Mouse (Mus musculus) kidney, embryonic 16.5 days (tissue): ENCODE measurements around the gene Dennd1a. TPM values are rescaled to one million over a fixed set of nuclear protein-coding genes. Genes with fewer than 3 reads are reported as not detected.

Experiments
- microRNA-seq: library from miRNA; unstranded; fragments of <30 nt; microRNA quantifications from one replicate; pipeline ENCODE4, GENCODE M21; 2016
- polyA plus RNA-seq: library from polyadenylated mRNA; unstranded; fragments of >200 nt; fragmentation: Nextera tagmentation; extraction: Ambion mirVana; gene quantifications from 2 replicates; pipeline ENCODE4 v1.2.1, GENCODE M21; 2015

The Dennd1a gene
- polyA plus RNA-seq, 1 experiment from 2014 or later: 14.3 TPM

Small RNA genes within 50 kb of the gene (microRNA-seq; reads per million reads assigned to microRNA genes)
- gene Gm44455: not detected

Other genes starting within 250 kb of the Dennd1a start
- 0.16 TPM in 1 of 2 replicates, not detected in the other for gene Lhx2, start 51.9 kb upstream of the Dennd1a start, polyA plus RNA-seq
- gene Nek6, start 224.3 kb upstream of the Dennd1a start, polyA plus RNA-seq: 72.1 and 75.3 TPM in 2 replicates